Mouse (Mus musculus) 416B (cell line): ENCODE results near the gene 1700012B09Rik.

Experiments used
- DNase-seq: peaks from one replicate; pipeline ENCODE4 v3.0.0; 2011; ENCODE audit warnings: low read depth

The 1700012B09Rik gene

GRCm38 (mm10) chr9:14730941-14731541, 39.8 kb downstream of the 1700012B09Rik start:
- DNase-seq: peak; percentile 10

DNA sequence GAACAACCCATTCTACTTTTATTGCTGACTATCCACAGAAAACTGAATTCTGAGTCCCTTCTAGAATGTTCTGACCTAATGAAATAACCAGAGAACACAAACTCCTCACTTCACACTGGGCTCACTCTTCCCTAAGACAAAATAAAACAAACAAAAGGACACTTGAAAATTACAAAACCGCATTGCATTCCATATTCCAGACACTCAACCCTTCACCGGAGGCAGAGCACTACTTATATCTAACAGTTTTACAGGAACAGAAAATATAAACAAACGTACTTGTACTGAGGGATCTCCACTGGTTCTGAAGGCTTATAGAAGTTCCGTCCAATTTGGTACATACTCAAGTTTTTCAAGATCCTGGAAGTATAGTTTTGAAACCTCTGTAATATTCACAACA, 42.5 kb downstream of the 1700012B09Rik start:
- no peak for DNase-seq

DNA sequence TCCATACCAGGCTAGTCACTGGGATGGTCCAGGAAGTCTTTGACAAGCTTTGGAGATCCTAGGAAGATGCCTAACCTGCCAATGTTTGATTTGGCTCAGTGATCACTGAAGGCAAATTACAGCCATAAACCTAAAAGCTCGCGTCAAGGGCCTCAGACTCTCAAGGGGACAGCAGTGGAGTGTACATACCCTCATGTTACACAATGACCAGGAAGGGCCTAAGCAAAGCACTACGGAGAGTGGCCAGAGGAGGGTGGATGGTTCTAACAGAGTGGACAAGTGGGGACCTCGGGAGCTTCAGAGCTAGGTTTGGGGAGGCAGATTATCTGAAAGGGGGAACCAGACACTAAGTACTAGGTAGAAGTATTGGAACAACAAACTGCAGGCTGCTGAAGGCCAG, 44.2 kb downstream of the 1700012B09Rik start:
- no peak for DNase-seq

- DNase-seq: no peak
These were observed 44.8 kb downstream of the 1700012B09Rik start for GRCm38 (mm10) chr9:14726005-14726404.

DNA sequence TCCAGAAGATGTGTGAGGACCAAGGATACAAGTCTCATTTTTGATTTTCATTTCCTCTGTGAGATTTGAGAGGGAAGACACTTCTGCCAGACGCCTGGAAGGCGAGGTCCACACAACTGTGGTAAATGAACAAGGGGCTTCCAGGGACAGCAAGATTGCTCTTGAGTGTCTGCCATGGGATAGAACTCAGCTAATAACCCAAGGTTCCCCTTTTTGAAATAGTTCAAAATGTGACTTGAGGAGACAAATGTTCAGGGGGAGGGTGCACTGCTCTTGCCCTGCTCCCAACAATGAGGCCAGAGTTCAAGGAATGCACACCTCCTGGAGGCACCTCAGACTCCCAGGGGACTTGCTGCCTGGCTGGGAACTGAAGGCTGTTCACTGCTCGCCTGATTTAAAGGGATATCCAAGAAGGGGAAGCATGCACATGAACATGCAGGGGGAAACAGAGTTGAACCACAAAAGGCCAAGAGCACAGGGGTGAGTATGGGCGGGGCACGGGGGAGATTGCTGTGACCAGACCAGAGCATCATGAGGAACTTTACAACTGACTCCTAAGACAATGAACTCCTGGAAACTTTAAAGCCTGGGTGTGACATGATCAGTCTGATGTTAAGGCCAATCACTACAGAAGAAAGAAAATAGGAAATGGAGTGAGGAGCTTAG, 45.9 kb downstream of the 1700012B09Rik start:
- DNase-seq: peak; percentile 38

GRCm38 (mm10) chr9:14721610-14722009, 49.2 kb downstream of the 1700012B09Rik start:
- DNase-seq: no peak

GRCm38 (mm10) chr9:14720384-14720783, 50.4 kb downstream of the 1700012B09Rik start:
- no peak for DNase-seq

DNA sequence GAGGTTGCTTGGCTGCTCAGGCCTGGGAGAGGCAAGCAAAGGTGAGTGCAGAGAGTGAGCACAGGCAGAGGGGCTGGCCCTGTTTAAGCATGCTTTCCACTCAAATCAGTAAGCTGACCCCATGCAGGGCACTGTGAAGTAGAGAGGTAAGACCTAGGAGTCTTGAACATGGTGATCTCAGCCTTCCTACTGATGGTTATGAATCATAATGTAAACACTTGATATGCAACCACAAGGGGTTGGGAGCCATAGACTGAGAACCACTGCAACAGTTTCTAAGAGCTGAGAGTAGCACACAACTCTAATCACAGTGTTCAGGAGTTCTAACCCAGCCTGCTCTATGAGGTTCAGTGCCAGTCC, 52.5 kb downstream of the 1700012B09Rik start:
- peak; percentile 75 for DNase-seq

- DNase-seq: peak; percentile 47
These were observed 53.0 kb downstream of the 1700012B09Rik start for GRCm38 (mm10) chr9:14717689-14718331.

- DNase-seq: no peak
These were observed 55.6 kb downstream of the 1700012B09Rik start for GRCm38 (mm10) chr9:14715258-14715657.

DNA sequence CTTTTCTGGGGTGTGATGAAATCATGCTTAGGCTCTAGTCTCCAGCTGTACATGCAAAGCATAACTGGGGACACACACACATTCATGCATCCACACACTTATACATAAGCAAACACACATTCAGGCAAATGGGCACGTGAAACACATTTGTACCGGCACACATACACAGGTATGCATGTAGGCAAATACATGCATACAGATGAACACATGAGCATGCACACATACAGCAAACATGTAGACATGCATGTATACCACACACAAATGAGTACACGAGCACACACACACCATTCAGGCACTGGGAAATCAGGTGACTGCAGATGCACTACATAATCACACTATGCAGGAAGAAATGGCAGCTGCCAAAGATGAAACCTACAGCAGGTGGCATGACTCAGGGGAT, 59.9 kb downstream of the 1700012B09Rik start:
- DNase-seq: no peak
